Mouse (Mus musculus) c-Kit-positive CD71-positive TER-119-positive erythroid progenitor cells, embryonic 14.5 days (primary cell): ENCODE data around the gene Nhsl2.

ENCODE experiments used
- DNase-seq: peaks from one replicate; pipeline ENCODE4 v3.0.0-alpha.2; 2013; ENCODE audit warnings: low spot score

Nhsl2 gene

GRCm38 (mm10) chrX:101983638-101984037, 134.5 kb downstream of the Nhsl2 start:
- DNase-seq = no peak

GRCm38 (mm10) chrX:101986657-101987367, 137.6 kb downstream of the Nhsl2 start:
- no peak for DNase-seq

- no peak for DNase-seq
Measured at GRCm38 (mm10) chrX:101993841-101994571, 144.8 kb downstream of the Nhsl2 start.

- DNase-seq = no peak
Measured at GRCm38 (mm10) chrX:101996726-101997125, 147.5 kb downstream of the Nhsl2 start.

GRCm38 (mm10) chrX:102003632-102004315, 154.6 kb downstream of the Nhsl2 start:
- no peak for DNase-seq

GRCm38 (mm10) chrX:102004370-102004769, 155.2 kb downstream of the Nhsl2 start:
- DNase-seq = no peak

- no peak for DNase-seq
Measured at GRCm38 (mm10) chrX:102005141-102005641, 156.0 kb downstream of the Nhsl2 start.

GRCm38 (mm10) chrX:102007935-102008334, 158.8 kb downstream of the Nhsl2 start:
- DNase-seq = no peak

- DNase-seq = no peak
Measured at GRCm38 (mm10) chrX:102017213-102017923, 168.2 kb downstream of the Nhsl2 start.

GRCm38 (mm10) chrX:102018890-102019289, 169.7 kb downstream of the Nhsl2 start:
- no peak for DNase-seq

- no peak for DNase-seq
Measured at GRCm38 (mm10) chrX:102019471-102020240, 170.5 kb downstream of the Nhsl2 start.

GRCm38 (mm10) chrX:102024976-102025375, 175.8 kb downstream of the Nhsl2 start:
- no peak for DNase-seq

GRCm38 (mm10) chrX:102031851-102032250, 182.7 kb downstream of the Nhsl2 start:
- DNase-seq = peak; percentile 11

GRCm38 (mm10) chrX:102032431-102032830, 183.2 kb downstream of the Nhsl2 start:
- no peak for DNase-seq

GRCm38 (mm10) chrX:102033566-102033965, 184.4 kb downstream of the Nhsl2 start:
- DNase-seq = no peak

- no peak for DNase-seq
Measured at GRCm38 (mm10) chrX:102035671-102036070, 186.5 kb downstream of the Nhsl2 start.

GRCm38 (mm10) chrX:102036866-102037361, 187.7 kb downstream of the Nhsl2 start:
- DNase-seq = peak; percentile 8

GRCm38 (mm10) chrX:102037506-102037905, 188.3 kb downstream of the Nhsl2 start:
- DNase-seq = no peak

GRCm38 (mm10) chrX:102041562-102041961, 192.4 kb downstream of the Nhsl2 start:
- no peak for DNase-seq

- DNase-seq = no peak
Measured at GRCm38 (mm10) chrX:102042386-102042785, 193.2 kb downstream of the Nhsl2 start.

GRCm38 (mm10) chrX:102050552-102050951, 201.4 kb downstream of the Nhsl2 start:
- no peak for DNase-seq
